Mouse (Mus musculus): Measurements from ENCODE around the gene Sesn3. TPM values are rescaled to one million over a fixed set of nuclear protein-coding genes. Genes with fewer than 3 reads are reported as not detected.
"Not testable (repeated sequence)": the region's sequence is repeated elsewhere in the genome, so short reads cannot be mapped to it uniquely, and the experiment has no call there.

Gene Sesn3
- 15.9 and 18.7 TPM in 2 replicates for polyA plus RNA-seq (2014; fragmentation: Nextera tagmentation; extraction: Ambion mirVana)

- H3K4me1 ChIP-seq (ENCODE audit: control insufficient read depth, insufficient read depth, low read length): peaks cover 4% of the 10 kb centered on the region; the same call in 1 of the 2 replicates
- no peaks in the 10 kb centered on the region for H3K27me3 ChIP-seq (ENCODE audit: control insufficient read depth, insufficient read depth, low read length)
- H3K9ac ChIP-seq (ENCODE audit: low read length): peak within 1 kb of the TSS; percentile 62
- 5% methylated on average over 25 of the region's 25 CpGs for WGBS
- no peaks in the 10 kb centered on the region for H3K9me3 ChIP-seq (ENCODE audit: control insufficient read depth, low read length)
- DNase-seq (ENCODE audit: low spot score, missing footprints) (peak; percentile 95), ATAC-seq (ENCODE audit: low FRiP score) (peak; percentile 41)
- peak within 1 kb of the TSS; percentile 76 for H3K27ac ChIP-seq (ENCODE audit: low read depth, low read length)
- peak within 1 kb of the TSS; percentile 56 for H3K4me2 ChIP-seq
- H3K36me3 ChIP-seq (ENCODE audit: control insufficient read depth, insufficient read depth, low read length): no peaks in the 10 kb centered on the region
- H3K4me3 ChIP-seq (ENCODE audit: low read depth, low read length): peak within 1 kb of the TSS; percentile 28
These were observed at the start of gene Sesn3 for GRCm38 (mm10) chr9:14274986-14275720. Gene Sesn3, plus strand, starts transcription at chr9:14275067.

DNA sequence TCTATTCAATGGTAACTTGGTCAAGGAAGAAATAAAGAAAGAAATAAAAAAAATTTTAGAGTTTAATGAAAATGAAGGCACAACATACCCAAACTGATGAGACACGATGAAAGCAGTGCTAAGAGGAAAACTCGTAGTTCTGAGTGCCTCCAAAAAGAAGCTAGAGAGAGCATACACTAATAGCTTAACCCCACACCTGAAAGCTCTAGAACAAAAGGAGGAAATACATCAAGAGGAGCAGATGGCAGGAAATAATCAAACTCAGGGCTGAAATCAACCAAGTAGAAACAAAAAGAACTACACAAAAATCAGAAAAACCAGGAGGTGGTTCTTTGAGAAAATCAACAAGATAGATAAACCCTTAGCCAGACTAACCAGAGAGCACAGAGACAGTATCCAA is 47.8 kb upstream of the Sesn3 start:
- not testable (repeated sequence) for DNase-seq (ENCODE audit: low spot score, missing footprints); H3K9ac ChIP-seq (ENCODE audit: low read length); H3K27ac ChIP-seq (ENCODE audit: low read depth, low read length); ATAC-seq (ENCODE audit: low FRiP score); H3K4me1 ChIP-seq (ENCODE audit: control insufficient read depth, insufficient read depth, low read length); H3K4me3 ChIP-seq (ENCODE audit: low read depth, low read length); H3K9me3 ChIP-seq (ENCODE audit: control insufficient read depth, low read length); H3K4me2 ChIP-seq; H3K36me3 ChIP-seq (ENCODE audit: control insufficient read depth, insufficient read depth, low read length); H3K27me3 ChIP-seq (ENCODE audit: control insufficient read depth, insufficient read depth, low read length)
- WGBS: 84% methylated on average over 2 of the region's 2 CpGs

- no peak for ATAC-seq (ENCODE audit: low FRiP score)
- DNase-seq (ENCODE audit: low spot score, missing footprints): peak; percentile 79
- 49% methylated on average over 7 of the region's 7 CpGs for WGBS
These were observed 41.0 kb upstream of the Sesn3 start for GRCm38 (mm10) chr9:14233702-14234373.

GRCm38 (mm10) chr9:14235286-14235685 is 39.6 kb upstream of the Sesn3 start:
- Histone ChIP-seq H3K27me3 (ENCODE audit: control insufficient read depth, insufficient read depth, low read length) (no peaks in the 10 kb centered on the region), H3K4me3 (ENCODE audit: low read depth, low read length) (no peak overlapping the region), H3K4me2 (no peak overlapping the region), H3K9me3 (ENCODE audit: control insufficient read depth, low read length) (no peaks in the 10 kb centered on the region), H3K9ac (ENCODE audit: low read length) (no peak overlapping the region), H3K27ac (ENCODE audit: low read depth, low read length) (no peak overlapping the region), H3K36me3 (ENCODE audit: control insufficient read depth, insufficient read depth, low read length) (no peaks in the 10 kb centered on the region), H3K4me1 (ENCODE audit: control insufficient read depth, insufficient read depth, low read length) (no peaks in the 10 kb centered on the region)
- ATAC-seq (ENCODE audit: low FRiP score): no peak
- no peak for DNase-seq (ENCODE audit: low spot score, missing footprints)
- WGBS: 90% methylated on average over 2 of the region's 2 CpGs

More at GRCm38 (mm10) chr9:14233702-14234373, 41.0 kb upstream of the Sesn3 start:
- Histone ChIP-seq H3K9ac (ENCODE audit: low read length) (no peak overlapping the region), H3K27ac (ENCODE audit: low read depth, low read length) (no peak overlapping the region), H3K4me1 (ENCODE audit: control insufficient read depth, insufficient read depth, low read length) (no peaks in the 10 kb centered on the region), H3K9me3 (ENCODE audit: control insufficient read depth, low read length) (no peaks in the 10 kb centered on the region), H3K36me3 (ENCODE audit: control insufficient read depth, insufficient read depth, low read length) (no peaks in the 10 kb centered on the region), H3K27me3 (ENCODE audit: control insufficient read depth, insufficient read depth, low read length) (no peaks in the 10 kb centered on the region), H3K4me3 (ENCODE audit: low read depth, low read length) (no peak overlapping the region), H3K4me2 (no peak overlapping the region)

DNA sequence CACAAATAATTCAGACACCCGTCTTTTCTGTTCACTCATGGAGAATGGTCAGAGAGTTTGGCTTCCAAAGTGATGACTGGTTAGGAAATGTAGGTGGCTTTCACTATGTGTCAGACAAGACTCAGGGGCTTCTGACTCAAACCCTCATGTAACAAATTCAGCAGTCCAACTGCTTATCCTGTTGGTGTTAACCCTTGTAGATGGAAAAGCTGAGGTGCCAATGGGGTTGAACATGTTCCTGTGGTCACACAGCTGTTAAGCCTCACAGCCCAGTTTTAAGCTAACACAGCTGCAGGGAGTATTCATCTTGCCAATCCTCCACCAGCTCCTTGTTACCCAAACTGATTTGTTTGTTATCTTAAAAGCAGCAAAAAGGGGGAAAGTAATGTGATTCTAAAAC is 33.9 kb upstream of the Sesn3 start:
- not testable (repeated sequence) for H3K4me2 ChIP-seq; H3K4me3 ChIP-seq (ENCODE audit: low read depth, low read length); H3K9me3 ChIP-seq (ENCODE audit: control insufficient read depth, low read length); H3K27ac ChIP-seq (ENCODE audit: low read depth, low read length); H3K36me3 ChIP-seq (ENCODE audit: control insufficient read depth, insufficient read depth, low read length); H3K27me3 ChIP-seq (ENCODE audit: control insufficient read depth, insufficient read depth, low read length); H3K4me1 ChIP-seq (ENCODE audit: control insufficient read depth, insufficient read depth, low read length); ATAC-seq (ENCODE audit: low FRiP score); DNase-seq (ENCODE audit: low spot score, missing footprints); H3K9ac ChIP-seq (ENCODE audit: low read length)
- WGBS: 79% methylated on average over 1 of the region's 1 CpGs

DNA sequence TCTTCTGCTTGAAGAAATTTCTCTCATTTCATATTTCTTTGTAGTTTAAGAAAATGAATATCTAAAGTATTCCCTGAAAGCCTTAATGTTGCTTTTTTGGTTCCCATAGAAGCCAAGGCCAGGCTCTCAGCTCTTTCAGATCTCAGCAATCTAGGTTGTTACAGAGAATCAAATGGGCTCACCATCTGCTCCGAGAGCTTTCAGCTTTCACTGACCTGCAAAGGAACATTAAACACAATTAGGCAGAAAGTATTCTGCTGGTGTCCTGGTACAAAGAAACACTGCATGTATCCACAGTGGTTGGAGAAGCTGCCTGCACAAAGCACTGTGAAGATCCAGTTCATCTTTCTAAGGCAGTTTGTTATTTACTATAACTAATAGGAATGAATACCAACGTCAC is 32.6 kb upstream of the Sesn3 start:
- no peaks in the 10 kb centered on the region for H3K27me3 ChIP-seq (ENCODE audit: control insufficient read depth, insufficient read depth, low read length)
- no peak for ATAC-seq (ENCODE audit: low FRiP score)
- H3K4me3 ChIP-seq (ENCODE audit: low read depth, low read length): no peak overlapping the region
- WGBS: 75% methylated on average over 2 of the region's 2 CpGs
- H3K4me2 ChIP-seq: no peak overlapping the region
- no peak overlapping the region for H3K9ac ChIP-seq (ENCODE audit: low read length)
- no peak for DNase-seq (ENCODE audit: low spot score, missing footprints)
- no peak overlapping the region for H3K27ac ChIP-seq (ENCODE audit: low read depth, low read length)
- H3K4me1 ChIP-seq (ENCODE audit: control insufficient read depth, insufficient read depth, low read length): peaks cover 7% of the 10 kb centered on the region
- no peaks in the 10 kb centered on the region for H3K36me3 ChIP-seq (ENCODE audit: control insufficient read depth, insufficient read depth, low read length)
- H3K9me3 ChIP-seq (ENCODE audit: control insufficient read depth, low read length): no peaks in the 10 kb centered on the region

- Histone ChIP-seq H3K27me3 (ENCODE audit: control insufficient read depth, insufficient read depth, low read length) (no peaks in the 10 kb centered on the region), H3K4me1 (ENCODE audit: control insufficient read depth, insufficient read depth, low read length) (peaks cover 7% of the 10 kb centered on the region), H3K4me2 (no peak overlapping the region), H3K27ac (ENCODE audit: low read depth, low read length) (no peak overlapping the region), H3K36me3 (ENCODE audit: control insufficient read depth, insufficient read depth, low read length) (no peaks in the 10 kb centered on the region), H3K4me3 (ENCODE audit: low read depth, low read length) (no peak overlapping the region), H3K9me3 (ENCODE audit: control insufficient read depth, low read length) (no peaks in the 10 kb centered on the region), H3K9ac (ENCODE audit: low read length) (no peak overlapping the region)
- 30% methylated on average over 9 of the region's 9 CpGs for WGBS
- DNase-seq (ENCODE audit: low spot score, missing footprints) (no peak), ATAC-seq (ENCODE audit: low FRiP score) (no peak)
These were observed 30.3 kb upstream of the Sesn3 start for GRCm38 (mm10) chr9:14244528-14244927.

DNA sequence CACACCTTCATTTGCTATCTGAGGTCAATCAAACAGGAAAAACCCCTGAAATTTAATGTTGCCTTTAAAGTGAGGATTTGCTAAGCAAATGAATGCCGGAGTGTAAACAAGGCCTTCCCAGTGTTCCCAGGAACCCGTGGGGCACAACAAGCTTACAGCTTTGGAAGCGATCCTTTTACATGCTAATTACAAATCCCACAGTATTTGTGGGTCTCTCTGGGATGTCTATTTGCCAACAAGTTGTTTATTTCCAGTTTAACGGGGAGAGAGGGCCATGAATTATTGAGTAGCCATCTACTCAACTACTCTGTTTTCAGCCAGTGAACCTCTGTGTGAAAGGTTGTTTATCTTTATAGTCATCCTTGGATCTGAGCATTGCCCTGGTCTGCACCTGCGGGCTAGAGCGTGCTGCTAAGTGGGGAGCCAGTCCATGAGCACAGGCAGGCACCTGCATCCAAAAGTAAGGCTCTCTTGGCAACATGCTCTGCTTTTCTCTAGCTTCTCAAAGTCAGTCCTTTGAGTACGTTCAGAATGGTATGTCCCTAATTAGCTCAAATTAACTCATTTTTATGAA is 29.8 kb upstream of the Sesn3 start:
- no peak for ATAC-seq (ENCODE audit: low FRiP score)

More for the DNA sequence above, 29.8 kb upstream of the Sesn3 start:
- Histone ChIP-seq H3K4me2 (no peak overlapping the region), H3K27ac (ENCODE audit: low read depth, low read length) (no peak overlapping the region), H3K27me3 (ENCODE audit: control insufficient read depth, insufficient read depth, low read length) (no peaks in the 10 kb centered on the region), H3K9me3 (ENCODE audit: control insufficient read depth, low read length) (no peaks in the 10 kb centered on the region), H3K4me1 (ENCODE audit: control insufficient read depth, insufficient read depth, low read length) (peaks cover 7% of the 10 kb centered on the region), H3K36me3 (ENCODE audit: control insufficient read depth, insufficient read depth, low read length) (no peaks in the 10 kb centered on the region), H3K4me3 (ENCODE audit: low read depth, low read length) (no peak overlapping the region), H3K9ac (ENCODE audit: low read length) (no peak overlapping the region)
- 27% methylated on average over 7 of the region's 7 CpGs for WGBS
- no peak for DNase-seq (ENCODE audit: low spot score, missing footprints)
